Mouse (Mus musculus): ENCODE results near the gene Sh3pxd2a.

GRCm38 (mm10) chr19:47302191-47302852 is 161.9 kb downstream of the Sh3pxd2a start:
- no peak for TF ChIP-seq CTCF (conservative IDR thresholded peaks at IDR 0.05; ENCODE audit: low read length)
- no peak for TF ChIP-seq NANOG (IDR thresholded peaks at IDR 0.05; ENCODE audit: borderline replicate concordance, low read length)
